ENCODE assay signal across 24 mouse cellular contexts in genomic region chr13:42950056-42950455, GRCm38 (mm10).
"Had no signal": no experiment of that assay in that cellular context is flagged by ENCODE, and none has a peak within 500 bp of the region (broad histone marks: within the 10 kb centered on the region; RNA-seq: fewer than 3 reads in every experiment).

No protein-coding gene starts in this region.

- H3K4me2 ChIP-seq: heart, embryonic 12.5 days; hindbrain, embryonic 12.5 days; hindbrain, embryonic 14.5 days; intestine, embryonic 15.5 days; limb, embryonic 12.5 days; liver, embryonic 11.5 days; liver, embryonic 13.5 days; liver, embryonic 15.5 days had no signal

- ATAC-seq: hindbrain, embryonic 16.5 days; inflammation-experienced regulatory T-cells, adult 6 months; intestine, embryonic 15.5 days; intestine, postnatal 0 days had no signal

- H3K27me3 ChIP-seq: heart, embryonic 12.5 days; hindbrain, embryonic 12.5 days; intestine, embryonic 15.5 days; limb, embryonic 12.5 days; liver, embryonic 13.5 days; liver, embryonic 15.5 days had no signal

- H3K4me3 ChIP-seq: gastrocnemius, adult 2 months; heart, embryonic 10.5 days; heart, embryonic 12.5 days; hindbrain, embryonic 10.5 days; hindbrain, embryonic 12.5 days; intestine, embryonic 15.5 days; left cerebral cortex, adult 2 months; limb, embryonic 10.5 days; limb, embryonic 12.5 days; liver, embryonic 13.5 days; liver, embryonic 15.5 days had no signal

- H3K4me1 ChIP-seq: heart, embryonic 10.5 days; heart, embryonic 12.5 days; intestine, embryonic 15.5 days; limb, embryonic 12.5 days; liver, embryonic 13.5 days; liver, embryonic 15.5 days had no signal

- H3K36me3 ChIP-seq: heart, embryonic 10.5 days; heart, embryonic 12.5 days; hindbrain, embryonic 10.5 days; hindbrain, embryonic 12.5 days; intestine, embryonic 15.5 days; limb, embryonic 10.5 days; limb, embryonic 12.5 days; liver, embryonic 13.5 days; liver, embryonic 15.5 days had no signal

- H3K27ac ChIP-seq: gastrocnemius, adult 2 months; heart, embryonic 10.5 days; hindbrain, embryonic 10.5 days; hindbrain, embryonic 12.5 days; hindbrain, embryonic 14.5 days; intestine, embryonic 15.5 days; limb, embryonic 10.5 days; limb, embryonic 12.5 days; liver, embryonic 13.5 days; liver, embryonic 15.5 days had no signal

- DNase-seq: gastrocnemius, adult 2 months; gastrocnemius, postnatal 10 days; gastrocnemius, postnatal 25 days; heart, adult 18-20 months; heart, postnatal 10 days; heart, postnatal 4 days; kidney, adult 8-10 months; kidney, postnatal 25 days; liver; liver, embryonic 13.5 days had no signal

- H3K9me3 ChIP-seq: heart, embryonic 10.5 days; heart, embryonic 12.5 days; hindbrain, embryonic 10.5 days; hindbrain, embryonic 12.5 days; intestine, embryonic 15.5 days; limb, embryonic 10.5 days; limb, embryonic 12.5 days; liver, embryonic 13.5 days; liver, embryonic 15.5 days had no signal

- H3K9ac ChIP-seq: heart, embryonic 12.5 days; hindbrain, embryonic 12.5 days; hindbrain, embryonic 14.5 days; intestine, embryonic 15.5 days; limb, embryonic 12.5 days; liver, embryonic 13.5 days; liver, embryonic 15.5 days had no signal
